Mouse (Mus musculus) kidney, adult 18-20 months (tissue): Measurements from ENCODE around the gene Ap2s1.
A peak's percentile ranks its signal among the peaks of the same experiment; 100 is the strongest.
"Not testable (repeated sequence)": the region's sequence is repeated elsewhere in the genome, so short reads cannot be mapped to it uniquely, and the experiment has no call there.

Experiments used
- DNase-seq: peaks from one replicate; pipeline ENCODE4 v3.0.0; 2021

Gene Ap2s1

GRCm38 (mm10) chr7:16738073-16738696 lies at the start of gene Ap2s1:
Gene Ap2s1 (plus strand): TSS chr7:16738410.
- peak; percentile 97 for DNase-seq

- no peak for DNase-seq
These were observed 49.0 kb upstream of the Ap2s1 start for GRCm38 (mm10) chr7:16689196-16689595.

GRCm38 (mm10) chr7:16695025-16695424 lies 43.2 kb upstream of the Ap2s1 start:
- peak; percentile 50 for DNase-seq

- no peak for DNase-seq
These were observed 39.2 kb upstream of the Ap2s1 start for GRCm38 (mm10) chr7:16699042-16699441.

GRCm38 (mm10) chr7:16700583-16700982 lies 37.6 kb upstream of the Ap2s1 start:
- DNase-seq, result no peak

- no peak for DNase-seq
These were observed 31.8 kb upstream of the Ap2s1 start for GRCm38 (mm10) chr7:16706385-16706784.

- DNase-seq, result no peak
These were observed 30.0 kb upstream of the Ap2s1 start for GRCm38 (mm10) chr7:16708244-16708643.

- no peak for DNase-seq
These were observed 27.6 kb upstream of the Ap2s1 start for GRCm38 (mm10) chr7:16710604-16711003.

GRCm38 (mm10) chr7:16712633-16713415 lies 25.4 kb upstream of the Ap2s1 start:
- no peak for DNase-seq

GRCm38 (mm10) chr7:16716456-16717152 lies 21.6 kb upstream of the Ap2s1 start:
- not testable (repeated sequence) for DNase-seq

GRCm38 (mm10) chr7:16721629-16722028 lies 16.6 kb upstream of the Ap2s1 start, which contains the start of gene Ceacam9:
Gene Ceacam9 (plus strand): TSS chr7:16721929.
- no peak for DNase-seq

- not testable (repeated sequence) for DNase-seq
These were observed 15.7 kb upstream of the Ap2s1 start for GRCm38 (mm10) chr7:16722490-16722889.

- peak; percentile 61 for DNase-seq
These were observed 9.4 kb upstream of the Ap2s1 start for GRCm38 (mm10) chr7:16728596-16729348.

GRCm38 (mm10) chr7:16729563-16729962 lies 8.6 kb upstream of the Ap2s1 start:
- peak; percentile 21 for DNase-seq

GRCm38 (mm10) chr7:16730791-16731190 lies 7.4 kb upstream of the Ap2s1 start:
- DNase-seq, result no peak

GRCm38 (mm10) chr7:16731893-16732422 lies 6.3 kb upstream of the Ap2s1 start:
- peak; percentile 20 for DNase-seq

- DNase-seq, result no peak
These were observed 571 bp upstream of the Ap2s1 start for GRCm38 (mm10) chr7:16737606-16738072.

GRCm38 (mm10) chr7:16739056-16739604 lies 920 bp downstream of the Ap2s1 start:
- no peak for DNase-seq

GRCm38 (mm10) chr7:16745373-16745772 lies 7.2 kb downstream of the Ap2s1 start:
- DNase-seq, result no peak

GRCm38 (mm10) chr7:16746093-16746492 lies 7.9 kb downstream of the Ap2s1 start:
- peak; percentile 43 for DNase-seq

- no peak for DNase-seq
These were observed 9.4 kb downstream of the Ap2s1 start for GRCm38 (mm10) chr7:16747656-16748055.

GRCm38 (mm10) chr7:16752016-16752415 lies 13.8 kb downstream of the Ap2s1 start:
- DNase-seq, result no peak
